Mouse (Mus musculus): ENCODE results near the gene Npas4.
"Not testable (repeated sequence)": the region's sequence is repeated elsewhere in the genome, so short reads cannot be mapped to it uniquely, and the experiment has no call there.

The Npas4 gene

GRCm38 (mm10) chr19:4990256-4990625, at the start of gene Npas4:
TSS of gene Npas4 (minus strand) at chr19:4990316.
- no peak for DNase-seq (ENCODE audit: low spot score)

DNA sequence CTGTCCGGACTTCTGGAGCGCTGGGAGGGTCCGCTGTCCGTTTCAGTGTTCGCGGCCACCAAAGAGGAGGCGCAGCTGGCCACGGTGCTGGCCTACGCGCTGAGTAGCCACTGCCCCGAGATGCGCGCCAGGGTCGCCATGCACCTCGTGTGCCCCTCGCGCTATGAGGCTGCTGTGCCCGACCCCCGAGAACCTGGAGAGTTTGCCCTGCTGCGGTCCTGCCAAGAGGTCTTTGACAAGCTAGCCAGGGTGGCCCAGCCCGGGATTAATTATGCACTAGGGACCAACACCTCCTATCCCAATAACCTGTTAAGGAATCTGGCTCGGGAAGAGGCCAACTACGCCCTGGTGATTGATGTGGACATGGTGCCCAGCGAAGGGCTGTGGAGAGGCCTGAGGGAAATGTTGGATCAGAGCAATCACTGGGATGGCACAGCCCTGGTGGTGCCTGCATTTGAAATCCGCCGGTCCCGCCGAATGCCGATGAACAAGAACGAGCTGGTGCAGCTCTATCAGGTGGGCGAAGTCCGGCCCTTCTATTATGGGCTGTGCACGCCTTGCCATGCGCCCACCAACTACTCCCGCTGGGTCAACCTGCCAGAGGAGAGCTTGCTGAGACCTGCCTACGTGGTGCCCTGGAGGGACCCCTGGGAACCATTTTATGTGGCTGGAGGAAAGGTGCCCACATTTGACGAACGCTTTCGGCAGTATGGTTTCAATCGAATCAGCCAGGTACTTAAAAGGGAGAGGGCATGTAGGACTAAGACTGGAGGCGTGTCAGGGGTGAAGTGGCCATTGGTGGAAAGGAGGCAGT, 49.4 kb upstream of the Npas4 start:
- DNase-seq (ENCODE audit: low spot score), result no peak

GRCm38 (mm10) chr19:5038709-5039156, 48.6 kb upstream of the Npas4 start, which contains the start of the genes B4gat1 and AC124502.3:
TSS of gene B4gat1 (plus strand) at chr19:5038826.
TSS of gene AC124502.3 (plus strand) at chr19:5038891.
- DNase-seq (ENCODE audit: low spot score), result peak; percentile 92

DNA sequence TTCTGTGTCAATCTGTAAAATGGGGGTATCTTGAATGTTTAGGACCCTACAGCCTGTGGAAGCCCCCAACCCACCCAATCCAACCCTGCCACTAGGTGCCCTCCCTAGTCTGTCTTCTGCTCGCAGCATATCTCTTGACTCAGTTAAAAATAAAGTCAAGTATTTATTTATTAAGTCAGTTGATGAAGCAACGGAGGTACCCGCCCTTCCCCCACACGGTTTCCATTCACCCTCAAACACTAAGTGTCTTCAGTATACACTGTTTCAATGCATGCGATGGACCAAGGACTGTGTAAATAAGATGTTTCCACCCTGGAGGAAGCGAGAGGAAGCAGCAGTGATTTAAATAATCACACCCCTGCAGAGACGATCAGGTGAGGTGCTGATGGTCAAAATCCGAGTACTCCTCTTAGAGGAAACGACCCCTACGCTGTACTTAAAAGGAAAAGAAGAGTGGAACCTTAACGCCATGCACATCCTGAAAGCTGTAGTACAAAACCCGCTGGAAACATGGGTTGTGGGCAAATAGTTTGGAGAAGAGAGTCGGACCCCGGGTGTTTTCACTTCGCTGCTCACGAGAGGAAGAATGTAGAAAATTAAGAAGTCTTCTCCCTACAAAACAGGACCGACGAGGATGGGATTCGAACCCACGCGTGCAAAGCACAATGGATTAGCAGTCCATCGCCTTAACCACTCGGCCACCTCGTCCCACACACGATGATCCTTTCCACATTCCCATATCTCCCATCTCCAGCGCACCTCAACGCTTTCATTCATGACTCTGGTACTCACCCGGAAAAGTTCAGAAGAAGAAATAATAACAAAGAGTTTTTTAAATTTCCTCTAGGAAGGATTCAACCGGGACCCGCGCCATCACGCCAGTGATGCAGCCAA, 47.8 kb upstream of the Npas4 start:
- DNase-seq (ENCODE audit: low spot score), result peak; percentile 86

- DNase-seq (ENCODE audit: low spot score), result no peak
These were observed 46.5 kb upstream of the Npas4 start for GRCm38 (mm10) chr19:5036577-5036976.

GRCm38 (mm10) chr19:5032686-5033085, 42.6 kb upstream of the Npas4 start:
- DNase-seq (ENCODE audit: low spot score), result no peak

GRCm38 (mm10) chr19:5026111-5026510, 36.0 kb upstream of the Npas4 start:
- DNase-seq (ENCODE audit: low spot score), result no peak

DNA sequence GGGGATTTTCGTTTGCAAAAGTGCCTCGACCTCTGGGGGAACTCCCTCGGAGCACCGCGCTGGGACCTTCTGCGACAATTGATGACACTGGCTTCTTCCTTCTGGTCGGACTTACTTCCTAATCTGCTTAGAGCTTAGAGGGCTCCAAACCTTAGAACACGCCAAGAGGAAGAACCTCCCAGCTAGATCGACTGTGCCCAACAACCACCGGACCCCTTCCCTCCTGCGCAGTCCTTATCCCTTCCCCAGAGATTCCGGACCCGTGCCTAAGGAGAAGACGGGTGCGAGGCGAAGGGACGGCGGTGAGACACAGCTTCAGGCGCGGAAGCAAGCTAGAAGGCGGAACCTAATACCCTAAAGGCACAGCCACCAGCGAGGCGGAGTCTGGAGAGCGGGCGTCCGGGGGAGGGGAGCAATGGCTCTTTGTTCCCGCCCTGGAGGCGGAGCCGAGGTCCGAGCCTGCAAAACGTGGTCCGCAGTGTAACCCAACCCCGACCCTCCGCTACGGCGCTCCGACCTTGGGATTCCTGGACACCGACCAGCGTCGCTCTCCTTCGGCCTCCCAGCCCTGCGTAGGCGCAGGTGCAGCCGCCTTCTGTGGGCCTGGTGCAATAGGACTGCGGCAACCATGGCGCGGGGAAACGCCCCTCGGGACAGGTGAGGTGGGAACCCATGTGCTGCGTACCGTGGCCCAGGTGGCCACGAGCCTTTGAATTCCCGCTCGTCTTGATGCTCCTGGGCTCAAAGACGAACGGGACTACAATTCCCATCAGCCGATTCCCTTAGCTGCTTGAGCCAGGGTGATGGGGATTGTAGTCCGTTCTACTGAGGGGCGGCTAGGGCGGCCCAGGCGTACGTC, 33.7 kb upstream of the Npas4 start, which contains the start of gene Slc29a2:
Gene Slc29a2 (plus strand): TSS at position 240 of the 859 bp plus-strand sequence.
- peak; percentile 95 for DNase-seq (ENCODE audit: low spot score)

GRCm38 (mm10) chr19:5021416-5021815, 31.3 kb upstream of the Npas4 start:
- DNase-seq (ENCODE audit: low spot score), result no peak

GRCm38 (mm10) chr19:5018191-5018590, 28.1 kb upstream of the Npas4 start:
- DNase-seq (ENCODE audit: low spot score), result no peak

- no peak for DNase-seq (ENCODE audit: low spot score)
These were observed 27.5 kb upstream of the Npas4 start for GRCm38 (mm10) chr19:5017611-5018010.

DNA sequence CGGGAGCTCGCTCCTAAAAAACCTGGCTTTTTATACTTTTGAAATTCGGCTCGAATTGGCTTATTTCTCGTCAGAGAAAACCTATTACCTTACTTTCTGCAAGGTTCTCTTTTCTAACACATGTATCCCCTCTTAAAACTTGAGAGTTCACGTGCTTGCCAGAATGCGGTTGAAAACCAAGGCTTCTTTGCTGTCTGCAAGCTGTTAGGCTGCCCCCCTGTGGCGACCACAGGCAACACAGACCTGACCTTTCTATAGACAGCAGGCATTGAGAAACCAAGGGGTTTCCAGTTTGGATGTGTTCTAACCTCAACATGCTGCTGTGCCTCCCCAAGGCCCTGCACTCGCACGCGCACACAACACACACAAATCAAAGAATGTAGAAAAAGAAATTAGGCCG, 26.7 kb upstream of the Npas4 start:
- DNase-seq (ENCODE audit: low spot score), result peak; percentile 83

- DNase-seq (ENCODE audit: low spot score), result no peak
These were observed 26.2 kb upstream of the Npas4 start for GRCm38 (mm10) chr19:5016221-5016742.

DNA sequence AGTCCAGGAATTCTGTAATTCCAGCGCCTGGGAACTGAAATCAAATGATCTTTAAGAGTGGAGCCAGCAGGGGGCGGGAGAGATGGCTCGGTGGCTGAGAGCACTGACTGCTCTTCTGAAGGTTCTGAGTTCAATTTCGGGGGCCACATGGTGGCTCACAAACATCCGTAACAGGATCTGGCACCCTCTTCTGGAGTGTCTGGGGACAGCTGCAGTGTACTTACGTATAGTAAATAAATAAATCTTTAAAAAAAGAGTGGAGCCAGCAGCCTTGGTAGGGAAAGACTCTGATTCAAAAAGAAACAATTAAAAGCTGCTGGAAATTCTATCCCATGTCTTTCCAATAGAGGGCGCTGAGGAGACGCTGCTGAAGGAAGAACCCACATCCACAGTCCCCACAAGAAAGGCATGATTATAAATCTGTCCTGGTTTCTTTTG, 24.9 kb upstream of the Npas4 start:
- DNase-seq (ENCODE audit: low spot score), result peak; percentile 66

DNA sequence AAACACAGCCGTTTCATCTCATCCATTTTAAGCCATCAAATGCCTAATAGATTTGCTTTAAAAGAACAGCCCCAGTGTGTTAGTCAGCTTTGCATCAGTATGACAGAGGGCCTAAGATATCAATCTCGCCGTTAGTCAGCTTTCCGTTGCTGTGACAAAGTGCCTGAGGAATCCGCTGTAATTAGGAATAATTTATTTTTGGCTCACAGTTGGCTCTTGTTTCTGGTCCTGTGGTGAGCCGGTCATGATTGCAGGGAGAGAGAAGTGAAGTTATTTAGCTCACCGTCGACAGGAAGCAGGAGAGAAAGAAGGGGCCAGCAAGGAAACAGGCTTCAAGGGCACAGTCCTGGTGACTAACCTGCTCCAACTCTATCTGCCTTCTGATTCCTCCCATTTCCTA, 23.0 kb upstream of the Npas4 start:
- no peak for DNase-seq (ENCODE audit: low spot score)

DNA sequence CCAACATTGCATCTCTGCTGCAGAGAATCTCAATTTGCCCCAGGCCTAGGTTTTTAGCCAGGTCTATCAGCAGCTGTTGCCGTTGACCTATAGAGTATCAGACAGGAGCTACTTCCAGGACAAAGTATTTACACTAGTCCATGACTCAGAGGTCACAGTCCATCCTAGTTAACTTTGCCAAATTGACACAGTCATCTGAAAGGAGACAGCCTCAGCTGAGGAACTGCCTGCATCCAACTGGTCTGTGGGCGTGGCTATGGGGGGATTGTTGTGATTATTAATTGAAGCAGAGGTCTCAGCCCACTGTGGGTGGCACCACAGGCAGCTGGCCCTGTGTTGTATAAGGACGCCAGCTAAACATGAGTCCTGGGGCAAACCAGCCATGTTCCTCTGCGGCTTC, 14.8 kb upstream of the Npas4 start:
- no peak for DNase-seq (ENCODE audit: low spot score)

DNA sequence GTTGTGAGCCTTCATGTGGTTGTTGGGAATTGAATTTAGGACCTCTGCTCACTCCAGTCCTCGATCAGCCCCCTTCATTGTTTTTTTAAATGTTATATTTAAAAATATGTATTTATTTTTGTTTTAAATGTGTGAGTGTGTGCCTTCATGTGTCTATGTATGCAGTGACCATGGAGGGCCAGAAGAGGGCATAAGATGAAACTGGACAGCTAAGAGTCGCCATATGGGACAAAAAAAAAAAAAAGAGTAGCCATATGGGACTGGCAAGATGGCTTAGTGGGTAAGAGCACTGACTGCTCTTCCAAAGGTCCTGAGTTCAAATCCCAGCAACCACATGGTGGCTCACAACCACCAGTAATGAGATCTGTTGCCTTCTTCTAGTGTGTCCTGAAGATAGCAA, 13.5 kb upstream of the Npas4 start:
- not testable (repeated sequence) for DNase-seq (ENCODE audit: low spot score)

GRCm38 (mm10) chr19:5001666-5002406, 11.7 kb upstream of the Npas4 start:
- peak; percentile 83 for DNase-seq (ENCODE audit: low spot score)

DNA sequence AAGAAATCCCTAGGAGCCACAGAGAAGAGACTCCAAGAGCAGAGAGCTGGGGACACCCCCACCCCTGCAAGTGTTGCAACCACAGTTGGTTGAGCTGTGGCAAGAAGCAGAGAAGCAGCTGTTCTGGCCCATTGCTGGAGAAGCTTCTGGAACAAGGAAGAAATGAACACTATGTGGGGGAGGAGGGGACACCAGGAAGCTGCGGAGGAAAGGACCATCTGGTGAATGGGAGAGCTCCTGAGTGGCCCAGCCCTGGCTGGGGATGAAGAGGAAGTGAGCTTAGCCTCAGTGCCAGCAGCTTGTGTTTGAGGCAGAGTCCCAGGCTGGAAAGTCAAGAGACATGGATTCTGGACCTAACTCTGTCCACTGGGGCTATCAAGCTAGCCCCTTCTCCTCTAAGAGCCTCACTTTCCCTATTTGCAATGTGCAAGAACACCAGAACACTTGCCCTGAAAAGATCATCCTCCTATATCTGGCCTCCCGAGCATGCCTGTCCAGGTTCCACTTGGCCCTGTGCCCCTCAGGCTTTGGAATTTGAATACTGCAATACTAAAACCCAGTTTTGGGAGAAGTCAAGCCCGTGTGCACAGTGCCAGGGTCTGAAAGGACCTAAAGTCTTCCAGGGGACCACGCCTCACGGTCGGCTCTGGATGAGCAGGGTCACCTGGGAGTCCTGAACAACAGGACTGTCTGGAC, 9.5 kb upstream of the Npas4 start:
- no peak for DNase-seq (ENCODE audit: low spot score)

GRCm38 (mm10) chr19:4994043-4994442, 3.9 kb upstream of the Npas4 start:
- DNase-seq (ENCODE audit: low spot score), result no peak
